Mouse (Mus musculus) embryonic facial prominence, embryonic 14.5 days (tissue): Measurements from ENCODE around the gene Apobec3. TPM values are rescaled to one million over a fixed set of nuclear protein-coding genes. Genes with fewer than 3 reads are reported as not detected.

Experiments
- ATAC-seq: fragments of 200-750 bp; cut with Nextera tagmentation; 2 replicates; pipeline ENCODE4 v1.8.0; 2017; ENCODE audit warnings: low read depth, moderate number of reproducible peaks, moderate TSS enrichment
- DNase-seq: peaks from one replicate; pipeline ENCODE4 v3.0.0-alpha.2; 2015; ENCODE audit warnings: low spot score
- H3K27ac ChIP-seq: fragments of 300-500 bp; sonication (generic); replicated peaks from 2 replicates; pipeline ENCODE4 v1.5.1; 2014; ENCODE audit warnings: low read depth, mild to moderate bottlenecking, low read length, moderate library complexity
- H3K27me3 ChIP-seq: fragments of 300-500 bp; sonication (generic); replicated peaks from 2 replicates; pipeline ENCODE4 v1.6.1; 2014; ENCODE audit warnings: low read length; ENCODE audit not compliant: control insufficient read depth, insufficient read depth
- H3K36me3 ChIP-seq: fragments of 300-500 bp; sonication (generic); 2 replicates; pipeline ENCODE4 v1.6.1; 2014; ENCODE audit warnings: low read length, mixed read lengths; ENCODE audit not compliant: control insufficient read depth, insufficient read depth
- H3K4me1 ChIP-seq: fragments of 300-500 bp; sonication (generic); 2 replicates; pipeline ENCODE4 v1.6.1; 2014; ENCODE audit warnings: antibody characterized with exemption, low read length; ENCODE audit not compliant: control insufficient read depth, insufficient read depth
- H3K4me2 ChIP-seq: fragments of 300-500 bp; sonication (generic); 2 replicates; pipeline ENCODE4 v1.6.1; 2014; ENCODE audit warnings: low read depth, mild to moderate bottlenecking, low read length, moderate library complexity, mixed read lengths
- H3K4me3 ChIP-seq: fragments of 300-500 bp; sonication (generic); 2 replicates; pipeline ENCODE4 v1.5.1; 2014; ENCODE audit warnings: low read depth, mild to moderate bottlenecking, low read length
- H3K9ac ChIP-seq: fragments of 300-500 bp; sonication (generic); 2 replicates; pipeline ENCODE4 v1.6.1; 2014; ENCODE audit warnings: low read depth, mild to moderate bottlenecking, low read length, moderate library complexity, mixed read lengths
- H3K9me3 ChIP-seq: fragments of 300-500 bp; sonication (generic); 2 replicates; pipeline ENCODE4 v1.6.1; 2016; ENCODE audit warnings: low read length; ENCODE audit not compliant: control insufficient read depth
- WGBS: fragments of 180-500 bp; shearing (Covaris S2); extraction: QIAGEN DNeasy Blood & Tissue Kit; methylation state at CpG from one replicate; pipeline ENCODE4 v1.1.7; 2014; 5-methylcytosine and 5-hydroxymethylcytosine counted together
- polyA plus RNA-seq: library from polyadenylated mRNA; unstranded; fragments of >200 nt; fragmentation: Nextera tagmentation; extraction: Ambion mirVana; gene quantifications from 2 replicates; pipeline ENCODE4 v1.2.1, GENCODE M21; 2014

Gene Apobec3
- polyA plus RNA-seq, 1 experiment from 2014 or later: 17.3 TPM

- WGBS: 71% methylated on average over 5 of the region's 5 CpGs
- no peak overlapping the region for H3K4me2 ChIP-seq
- DNase-seq: no peak
These were observed 53.5 kb downstream of the Apobec3 start for GRCm38 (mm10) chr15:79944948-79945347.

DNA sequence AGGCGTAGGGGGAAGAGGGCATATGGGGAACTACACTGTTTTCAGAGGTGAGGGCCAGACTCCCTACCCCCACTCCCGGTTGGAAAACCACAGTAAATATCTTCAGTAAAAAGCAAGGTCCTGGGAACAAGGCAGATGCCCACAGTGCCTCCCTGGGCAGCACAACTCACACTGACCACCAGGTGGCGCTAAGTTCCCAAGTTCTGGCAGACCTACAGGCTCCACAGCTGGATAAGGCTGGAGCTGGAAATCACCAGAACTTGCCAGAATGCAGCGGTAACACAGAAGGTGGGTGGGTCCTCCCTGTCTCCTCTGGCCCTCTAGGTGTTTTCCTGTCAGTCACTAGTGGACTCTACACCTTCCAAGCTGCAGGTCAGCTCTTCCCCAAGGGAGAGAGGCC, 54.6 kb downstream of the Apobec3 start:
- 11% methylated on average over 4 of the region's 4 CpGs for whole genome bisulfite sequencing
- Histone ChIP-seq H3K9ac (no peak overlapping the region), H3K4me3 (no peak overlapping the region), H3K4me1 (peaks cover 15% of the 10 kb centered on the region), H3K27me3 (no peaks in the 10 kb centered on the region), H3K36me3 (no peaks in the 10 kb centered on the region), H3K9me3 (no peaks in the 10 kb centered on the region), H3K27ac (no peak overlapping the region), H3K4me2 (no peak overlapping the region)
- DNase-seq (peak; percentile 92), ATAC-seq (peak; percentile 88)

More at GRCm38 (mm10) chr15:79944948-79945347, 53.5 kb downstream of the Apobec3 start:
- H3K27ac ChIP-seq: no peak overlapping the region
- no peaks in the 10 kb centered on the region for H3K36me3 ChIP-seq
- H3K9ac ChIP-seq: no peak overlapping the region
- no peak overlapping the region for H3K4me3 ChIP-seq
- H3K27me3 ChIP-seq: no peaks in the 10 kb centered on the region
- ATAC-seq: no peak
- no peaks in the 10 kb centered on the region for H3K9me3 ChIP-seq
- H3K4me1 ChIP-seq: peaks cover 4% of the 10 kb centered on the region

GRCm38 (mm10) chr15:79946790-79947189, 55.3 kb downstream of the Apobec3 start:
- Histone ChIP-seq H3K4me2 (no peak overlapping the region), H3K27ac (no peak overlapping the region), H3K36me3 (no peaks in the 10 kb centered on the region), H3K9me3 (no peaks in the 10 kb centered on the region), H3K27me3 (no peaks in the 10 kb centered on the region), H3K9ac (no peak overlapping the region), H3K4me3 (no peak overlapping the region), H3K4me1 (peaks cover 23% of the 10 kb centered on the region)
- 58% methylated on average over 8 of the region's 9 CpGs for WGBS
- no peak for ATAC-seq
- no peak for DNase-seq

- ATAC-seq: no peak
- Histone ChIP-seq H3K9me3 (no peaks in the 10 kb centered on the region), H3K27me3 (no peaks in the 10 kb centered on the region), H3K4me2 (no peak overlapping the region), H3K4me1 (peaks cover 29% of the 10 kb centered on the region), H3K9ac (no peak overlapping the region), H3K36me3 (no peaks in the 10 kb centered on the region), H3K4me3 (no peak overlapping the region), H3K27ac (no peak overlapping the region)
- WGBS: 65% methylated on average over 6 of the region's 6 CpGs
- DNase-seq: no peak
These were observed 56.2 kb downstream of the Apobec3 start for GRCm38 (mm10) chr15:79947681-79948080.

DNA sequence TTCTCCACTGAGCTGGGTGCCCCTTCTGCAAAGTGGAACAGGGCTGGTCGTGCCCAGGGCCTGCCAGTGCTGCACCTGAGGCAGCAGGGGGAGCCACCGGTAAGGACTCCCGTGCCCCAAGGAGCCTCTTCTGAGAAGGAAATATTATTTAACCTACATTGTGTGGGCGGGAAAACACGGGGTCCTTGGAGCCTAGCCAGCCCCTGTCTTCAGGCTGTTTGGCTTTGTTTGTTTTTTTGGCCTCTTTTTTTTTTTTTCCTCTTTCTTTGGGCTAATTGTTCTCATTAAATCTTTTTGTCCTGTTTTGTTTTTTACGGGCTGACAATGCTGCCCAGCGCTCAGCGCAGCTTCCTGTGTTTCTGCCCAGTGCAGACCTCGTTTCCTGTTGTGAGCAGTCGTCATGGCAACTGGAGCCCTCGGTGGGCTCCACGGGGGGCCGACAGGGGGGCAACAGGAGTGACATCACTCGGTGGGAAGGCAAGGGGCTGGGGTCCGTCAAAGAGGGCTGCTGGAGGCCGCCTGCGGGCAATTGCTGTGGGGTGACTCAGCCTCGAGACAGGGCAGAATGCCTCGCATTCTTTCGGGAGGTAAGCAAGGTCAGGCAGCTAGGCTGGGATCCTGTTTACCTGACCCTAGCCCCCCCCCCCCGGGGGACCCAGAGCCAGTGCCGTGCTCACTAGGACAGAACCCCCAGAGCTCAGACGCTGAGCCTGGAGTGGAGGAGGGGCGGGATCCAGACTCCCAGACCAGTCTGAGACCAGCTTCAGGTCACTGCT, 59.0 kb downstream of the Apobec3 start:
- peak overlapping the region; percentile 65; the same call in 1 of the 2 replicates for H3K27ac ChIP-seq
- peak overlapping the region; percentile 57 for H3K4me2 ChIP-seq
- no peaks in the 10 kb centered on the region for H3K9me3 ChIP-seq
- H3K4me1 ChIP-seq: peaks cover 29% of the 10 kb centered on the region
- H3K9ac ChIP-seq: peak overlapping the region; percentile 48
- DNase-seq: peak; percentile 86
- H3K27me3 ChIP-seq: no peaks in the 10 kb centered on the region
- peak; percentile 47 for ATAC-seq
- 2% methylated on average over 21 of the region's 24 CpGs for WGBS
- H3K4me3 ChIP-seq: peak overlapping the region; percentile 17
- H3K36me3 ChIP-seq: no peaks in the 10 kb centered on the region

DNA sequence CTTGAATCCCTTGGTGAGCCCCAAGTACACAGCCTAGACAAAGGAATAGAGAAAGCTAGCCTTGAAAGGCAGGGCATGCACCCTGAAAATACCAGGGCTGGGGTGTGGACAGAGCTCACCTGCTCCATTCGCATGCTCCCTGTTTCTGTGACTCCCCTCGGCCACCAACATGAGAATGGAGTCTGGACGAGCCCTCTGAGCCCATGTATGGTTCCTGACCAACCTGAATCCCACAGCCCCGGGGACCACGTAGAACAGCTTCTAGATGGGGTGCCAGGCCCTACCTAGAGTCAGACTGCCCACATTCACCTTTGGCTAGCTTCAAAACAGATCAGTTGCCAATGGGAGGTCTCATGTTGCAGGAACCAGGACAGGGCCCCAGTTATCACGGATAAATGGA, 59.8 kb downstream of the Apobec3 start:
- DNase-seq: no peak
- Histone ChIP-seq H3K36me3 (no peaks in the 10 kb centered on the region), H3K27ac (peak overlapping the region; percentile 65; the same call in 1 of the 2 replicates), H3K9me3 (no peaks in the 10 kb centered on the region), H3K4me3 (no peak overlapping the region), H3K27me3 (no peaks in the 10 kb centered on the region), H3K4me1 (peaks cover 29% of the 10 kb centered on the region), H3K4me2 (no peak overlapping the region), H3K9ac (0 out of 2 replicates have a peak overlapping the region, but pooled peaks have one; percentile 1)
- no peak for ATAC-seq
- WGBS: 56% methylated on average over 6 of the region's 6 CpGs

DNA sequence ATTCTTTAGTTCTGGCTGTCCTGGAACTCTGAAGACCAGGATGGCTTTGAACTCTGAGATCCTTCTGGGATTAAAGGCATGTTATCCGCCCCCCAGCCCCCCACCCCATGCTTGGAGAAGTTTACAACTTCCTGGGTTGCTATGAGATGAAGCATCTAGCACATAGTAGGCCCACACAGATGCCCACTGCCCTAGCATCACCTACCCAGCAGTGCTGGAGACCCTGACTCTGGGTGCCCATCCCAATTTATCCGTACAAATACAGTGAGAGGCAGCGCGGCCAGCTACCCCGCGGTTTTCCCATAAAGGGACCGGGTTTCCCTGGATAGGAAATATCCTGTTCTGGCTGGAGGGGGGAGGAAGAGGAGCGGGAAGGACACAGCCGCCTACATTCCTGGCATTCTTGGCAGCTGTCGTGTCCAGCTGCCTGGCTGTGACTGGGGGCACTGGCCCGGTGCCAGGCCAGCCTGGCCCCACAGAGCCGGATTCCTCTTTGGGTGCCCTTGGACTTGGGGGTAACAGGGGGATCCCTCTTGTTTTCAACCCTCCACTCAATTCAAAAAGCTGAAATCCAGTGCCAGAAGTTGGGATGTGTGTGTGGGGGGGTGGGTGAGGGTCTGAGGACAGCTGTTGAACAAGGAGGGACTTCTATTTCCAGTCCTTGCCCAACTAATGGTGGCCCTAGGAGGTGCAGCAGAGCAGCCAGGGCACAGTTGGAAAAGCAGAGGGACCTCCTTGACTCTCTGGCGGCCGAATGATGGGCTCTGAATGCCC, 60.5 kb downstream of the Apobec3 start:
- H3K27me3 ChIP-seq: no peaks in the 10 kb centered on the region
- no peaks in the 10 kb centered on the region for H3K36me3 ChIP-seq
- no peak overlapping the region; the same call in 1 of the 2 replicates for H3K4me2 ChIP-seq
- 28% methylated on average over 14 of the region's 14 CpGs for WGBS
- H3K9me3 ChIP-seq: no peaks in the 10 kb centered on the region
- H3K4me1 ChIP-seq: peaks cover 29% of the 10 kb centered on the region
- H3K9ac ChIP-seq: peak overlapping the region; percentile 20; the same call in 1 of the 2 replicates
- ATAC-seq: peak; percentile 20; the same call in 1 of the 2 replicates
- peak; percentile 80 for DNase-seq
- no peak overlapping the region for H3K4me3 ChIP-seq
- peak overlapping the region; percentile 65; the same call in 1 of the 2 replicates for H3K27ac ChIP-seq

DNA sequence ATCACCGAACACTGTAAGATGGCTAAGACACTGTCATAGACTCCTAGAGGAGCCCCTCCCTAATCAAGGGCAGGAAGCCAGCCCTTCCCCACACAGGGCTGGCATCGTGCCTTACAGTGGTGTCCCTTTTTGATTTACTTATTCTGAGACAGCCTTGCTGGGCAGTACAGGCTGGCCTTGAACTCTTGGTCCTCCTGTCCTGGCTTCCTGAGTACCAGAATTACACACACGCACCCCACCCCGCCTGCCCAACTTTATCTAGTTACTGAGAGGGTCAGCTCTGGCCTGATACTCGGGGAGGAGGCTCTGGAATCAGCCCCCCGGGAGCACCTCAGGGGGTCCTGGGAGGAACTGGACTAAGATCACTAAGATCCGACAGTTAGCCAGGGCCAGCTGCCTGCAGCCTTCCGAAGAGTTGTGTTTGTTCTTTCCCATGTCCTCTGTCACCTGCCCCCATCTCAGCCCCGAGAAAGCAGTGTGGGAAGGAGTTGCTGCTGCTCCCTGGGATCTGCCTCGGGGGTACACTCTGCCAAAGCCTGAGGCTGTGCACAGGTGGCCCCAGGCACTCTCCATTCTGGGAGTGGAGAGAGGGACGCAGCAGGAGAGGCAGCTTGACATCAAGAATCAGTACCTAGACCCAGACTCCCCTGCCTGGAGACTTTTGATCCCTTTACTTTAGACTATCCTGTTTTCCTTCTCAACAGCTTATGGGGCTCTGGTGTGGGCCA, 61.2 kb downstream of the Apobec3 start:
- H3K9ac ChIP-seq: peak overlapping the region; percentile 20; the same call in 1 of the 2 replicates
- no peak overlapping the region for H3K4me2 ChIP-seq

More for the DNA sequence above, 61.2 kb downstream of the Apobec3 start:
- 44% methylated on average over 11 of the region's 11 CpGs for WGBS
- Histone ChIP-seq H3K27ac (peak overlapping the region; percentile 12; the same call in 1 of the 2 replicates), H3K27me3 (no peaks in the 10 kb centered on the region), H3K4me1 (peaks cover 29% of the 10 kb centered on the region), H3K9me3 (no peaks in the 10 kb centered on the region), H3K4me3 (no peak overlapping the region), H3K36me3 (no peaks in the 10 kb centered on the region)
- DNase-seq: peak; percentile 48
- ATAC-seq: no peak
